Mouse (Mus musculus) heart, embryonic 14.5 days (tissue): ENCODE measurements around the gene Ccpg1. TPM values are rescaled to one million over a fixed set of nuclear protein-coding genes. Genes with fewer than 3 reads are reported as not detected.

Experiments
- ATAC-seq: fragments of 200-750 bp; cut with Nextera tagmentation; 2 replicates; pipeline ENCODE4 v1.8.0; 2017; ENCODE audit warnings: low read depth, moderate TSS enrichment; ENCODE audit not compliant: insufficient number of reproducible peaks, insufficient read depth, low FRiP score
- H3K27ac ChIP-seq, 2 experiments: fragments of 200-500 bp in 1 of 2; fragments of 300-500 bp in 1 of 2; sonication (generic) in 1 of 2; replicated peaks in 1 of 2; 2 replicates each; pipeline ENCODE4 v1.5.1; 2012 to 2014; ENCODE audit warnings: low read depth in 2 of 2, low read length in 2 of 2, control low read depth in 1 of 2, mild to moderate bottlenecking in 1 of 2, mixed read lengths in 1 of 2; ENCODE audit not compliant: control insufficient read depth in 1 of 2, insufficient read depth in 1 of 2
- H3K27me3 ChIP-seq: fragments of 300-500 bp; sonication (generic); 2 replicates; pipeline ENCODE4 v1.6.1; 2014; ENCODE audit warnings: mild to moderate bottlenecking, low read length, control low read depth; ENCODE audit not compliant: control insufficient read depth, insufficient read depth
- H3K36me3 ChIP-seq: fragments of 300-500 bp; sonication (generic); 2 replicates; pipeline ENCODE4 v1.6.1; 2014; ENCODE audit warnings: mild to moderate bottlenecking, control low read depth, low read length, mixed read lengths; ENCODE audit not compliant: control insufficient read depth, insufficient read depth
- H3K4me1 ChIP-seq, 2 experiments: fragments of 200-500 bp in 1 of 2; fragments of 300-500 bp in 1 of 2; sonication (generic) in 1 of 2; 2 replicates each; pipeline ENCODE4 v1.6.1; 2012 to 2014; ENCODE audit warnings: low read length in 2 of 2, control low read depth in 1 of 2, mixed read lengths in 1 of 2; ENCODE audit not compliant: control insufficient read depth in 2 of 2, insufficient read depth in 2 of 2
- H3K4me2 ChIP-seq: fragments of 300-500 bp; sonication (generic); 2 replicates; pipeline ENCODE4 v1.6.1; 2014; ENCODE audit warnings: mild to moderate bottlenecking, low read length
- H3K4me3 ChIP-seq, 2 experiments: fragments of 200-500 bp in 1 of 2; fragments of 300-500 bp in 1 of 2; sonication (generic) in 1 of 2; 2 replicates each; pipeline ENCODE4 v1.5.1; 2012 to 2014; ENCODE audit warnings: low read length in 2 of 2, mild to moderate bottlenecking in 2 of 2, control low read depth in 1 of 2, low read depth in 1 of 2, moderate library complexity in 1 of 2; ENCODE audit not compliant: control insufficient read depth in 1 of 2, insufficient read depth in 1 of 2
- H3K9ac ChIP-seq: fragments of 300-500 bp; sonication (generic); 2 replicates; pipeline ENCODE4 v1.6.1; 2014; ENCODE audit warnings: mild to moderate bottlenecking, low read length
- H3K9me3 ChIP-seq: fragments of 300-500 bp; sonication (generic); 2 replicates; pipeline ENCODE4 v1.6.1; 2016; ENCODE audit warnings: low read length, control low read depth; ENCODE audit not compliant: control insufficient read depth
- WGBS: fragments of 180-500 bp; shearing (Covaris S2); extraction: QIAGEN DNeasy Blood & Tissue Kit; methylation state at CpG from one replicate; pipeline ENCODE4 v1.1.7; 2014; 5-methylcytosine and 5-hydroxymethylcytosine counted together
- polyA plus RNA-seq: library from polyadenylated mRNA; unstranded; fragments of >200 nt; fragmentation: Nextera tagmentation; extraction: Ambion mirVana; gene quantifications from 2 replicates; pipeline ENCODE4 v1.2.1, GENCODE M21; 2014

The Ccpg1 gene
- polyA plus RNA-seq, 1 experiment from 2014 or later: 29.8 TPM

DNA sequence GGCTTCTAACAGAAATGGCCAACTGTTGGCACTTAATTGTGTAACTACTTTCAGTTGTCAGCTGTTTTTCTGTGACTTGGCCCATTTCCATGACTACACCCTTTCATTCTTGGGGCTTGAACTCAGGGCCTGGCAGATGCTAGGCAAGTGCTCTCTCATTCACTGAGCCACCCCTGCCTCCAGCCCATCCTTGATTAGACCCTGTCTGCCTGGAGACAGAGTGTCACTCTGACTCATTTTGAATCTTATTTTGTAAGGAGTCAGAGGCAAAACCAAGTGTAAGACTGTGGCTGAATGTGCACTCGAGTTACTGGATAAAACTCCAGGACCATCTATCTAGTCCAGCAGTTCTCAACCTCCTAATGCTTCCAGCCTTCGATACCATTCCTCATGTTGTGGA lies 62.7 kb downstream of the Ccpg1 start:
- Histone ChIP-seq H3K9ac (no peak overlapping the region), H3K4me2 (no peak overlapping the region), H3K27me3 (no peaks in the 10 kb centered on the region), H3K9me3 (no peaks in the 10 kb centered on the region), H3K27ac (no peak overlapping the region), H3K4me1 (no peaks in the 10 kb centered on the region; a peak in 2 of 4 replicates), H3K4me3 (no peak overlapping the region), H3K36me3 (no peaks in the 10 kb centered on the region)
- ATAC-seq: no peak
- WGBS: 79% methylated on average over 2 of the region's 2 CpGs

DNA sequence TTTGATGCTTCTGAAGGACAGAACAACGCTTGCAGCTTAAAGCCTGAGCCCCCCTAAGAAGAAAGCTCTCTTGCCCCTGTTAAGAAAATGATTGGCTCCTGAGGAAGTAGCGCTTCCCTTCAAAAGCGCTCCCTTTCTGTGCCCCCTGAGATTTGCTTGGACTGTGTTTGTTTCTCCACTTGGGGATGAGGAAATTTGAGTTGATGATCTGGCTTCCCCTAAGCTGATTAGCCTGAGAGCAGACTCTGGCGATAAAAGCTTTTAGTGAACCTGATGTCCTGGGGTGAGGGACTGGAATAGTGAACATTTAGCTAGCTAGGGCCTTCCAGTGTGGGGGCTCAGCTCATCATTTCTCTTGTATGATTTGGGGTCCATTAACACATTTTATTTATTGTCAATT lies 63.7 kb downstream of the Ccpg1 start:
- 9% methylated on average over 4 of the region's 4 CpGs for WGBS
- Histone ChIP-seq H3K4me3 (no peak overlapping the region), H3K9me3 (no peaks in the 10 kb centered on the region), H3K9ac (no peak overlapping the region), H3K36me3 (no peaks in the 10 kb centered on the region), H3K4me1 (no peaks in the 10 kb centered on the region; a peak in 2 of 4 replicates), H3K27me3 (no peaks in the 10 kb centered on the region), H3K27ac (no peak overlapping the region), H3K4me2 (no peak overlapping the region)
- ATAC-seq: no peak

DNA sequence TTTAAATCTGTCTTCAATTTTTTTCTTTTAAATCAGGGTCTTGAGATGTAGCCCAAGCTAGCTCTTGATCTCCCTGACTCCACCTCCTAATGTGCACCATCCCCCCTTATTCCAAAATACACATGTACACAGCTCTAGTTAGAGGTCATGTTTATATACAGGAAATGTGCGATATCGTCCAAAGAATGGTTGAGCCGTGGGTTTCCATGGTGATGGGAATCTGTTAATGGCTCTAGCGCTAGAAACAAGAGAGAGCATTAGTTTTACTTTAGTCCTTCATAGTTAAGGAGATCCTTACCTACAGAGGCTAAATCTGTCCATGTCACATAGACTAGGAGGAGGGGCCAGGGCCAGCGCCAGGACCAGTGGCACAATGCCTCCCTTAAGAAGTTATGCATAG lies 64.6 kb downstream of the Ccpg1 start:
- no peak for ATAC-seq
- H3K4me3 ChIP-seq: no peak overlapping the region
- no peaks in the 10 kb centered on the region; a peak in 1 of 4 replicates for H3K4me1 ChIP-seq
- no peaks in the 10 kb centered on the region for H3K9me3 ChIP-seq
- no peak overlapping the region for H3K4me2 ChIP-seq
- no peak overlapping the region for H3K9ac ChIP-seq
- no peaks in the 10 kb centered on the region for H3K27me3 ChIP-seq
- no peaks in the 10 kb centered on the region for H3K36me3 ChIP-seq
- no peak overlapping the region for H3K27ac ChIP-seq
- 46% methylated on average over 5 of the region's 5 CpGs for WGBS

DNA sequence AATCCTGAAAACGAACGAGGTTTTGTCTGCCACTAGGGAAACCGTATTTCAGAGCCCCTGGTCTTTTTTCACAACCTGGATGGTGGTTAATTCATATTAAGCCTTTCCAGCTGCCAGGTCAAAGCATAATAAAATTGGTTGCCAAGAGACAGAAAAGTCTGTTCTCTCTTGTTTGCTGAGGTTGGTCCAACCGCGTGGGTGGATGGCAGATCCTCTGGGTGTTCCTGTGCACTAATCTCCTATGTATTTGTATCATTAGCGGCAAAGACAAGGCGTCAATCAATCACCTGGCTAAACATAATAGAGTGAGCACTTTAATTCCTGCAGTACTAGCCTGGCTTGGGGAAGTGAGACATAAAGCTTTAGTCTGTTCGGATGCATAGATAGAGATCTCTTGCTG lies 65.4 kb downstream of the Ccpg1 start:
- no peak for ATAC-seq
- Histone ChIP-seq H3K27me3 (no peaks in the 10 kb centered on the region), H3K4me3 (no peak overlapping the region), H3K27ac (no peak overlapping the region), H3K4me2 (no peak overlapping the region), H3K9ac (no peak overlapping the region), H3K9me3 (no peaks in the 10 kb centered on the region), H3K36me3 (no peaks in the 10 kb centered on the region), H3K4me1 (peaks cover 0 to 2% of the 10 kb centered on the region in 2 experiments; a peak in 2 of 4 replicates)
- 60% methylated on average over 8 of the region's 8 CpGs for WGBS

DNA sequence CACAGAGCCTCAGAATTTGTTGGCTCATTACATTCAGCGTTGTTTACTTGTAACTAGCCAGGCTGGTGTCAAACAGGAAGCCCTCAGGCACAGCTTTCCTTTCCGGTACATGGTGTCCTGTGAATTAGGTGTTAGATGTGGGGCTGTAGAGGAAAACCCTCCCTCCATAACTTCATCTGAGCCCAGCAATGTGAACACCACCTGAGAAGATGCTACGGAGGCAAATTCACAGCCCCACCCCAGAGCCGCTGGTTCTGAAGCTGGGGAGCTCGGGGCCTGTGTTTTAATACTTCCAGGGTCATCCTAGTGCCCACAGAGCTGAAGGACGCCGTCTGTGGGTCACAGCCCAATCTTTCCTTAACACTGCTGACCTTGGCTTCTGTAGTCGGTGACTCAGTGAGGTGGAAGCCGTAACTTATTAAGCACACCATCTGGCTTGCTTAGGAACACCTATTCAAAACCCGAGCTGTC lies 70.2 kb downstream of the Ccpg1 start:
- H3K4me3 ChIP-seq: no peak overlapping the region
- WGBS: 56% methylated on average over 10 of the region's 10 CpGs
- no peaks in the 10 kb centered on the region for H3K36me3 ChIP-seq

DNA sequence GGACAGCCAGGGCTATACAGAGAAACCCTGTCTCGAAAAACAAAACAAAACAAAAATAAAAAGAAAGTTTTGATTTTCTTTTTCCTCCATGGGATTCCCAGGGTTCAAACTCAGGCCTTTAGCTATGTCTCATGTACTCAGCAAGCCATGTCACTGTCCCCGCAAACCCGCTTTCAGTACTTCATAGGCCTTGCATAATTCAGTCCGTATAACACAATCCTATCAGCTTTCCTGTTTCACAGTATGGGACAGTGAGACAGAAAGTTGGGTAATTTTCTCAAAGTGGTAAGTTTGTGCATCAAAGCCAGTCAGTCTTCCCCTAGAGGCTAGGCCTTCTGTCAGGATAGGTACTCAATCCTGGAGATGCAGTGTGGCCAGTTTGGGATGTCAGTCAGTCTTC lies 74.0 kb downstream of the Ccpg1 start:
- 89% methylated on average over 4 of the region's 4 CpGs for WGBS
- no peak for ATAC-seq
- no peak overlapping the region for H3K4me2 ChIP-seq
- no peaks in the 10 kb centered on the region for H3K27me3 ChIP-seq
- H3K9ac ChIP-seq: no peak overlapping the region
- H3K27ac ChIP-seq: no peak overlapping the region
- H3K4me3 ChIP-seq: no peak overlapping the region
- no peaks in the 10 kb centered on the region for H3K9me3 ChIP-seq
- H3K4me1 ChIP-seq: peaks cover 6 to 7% of the 10 kb centered on the region in 2 experiments
- H3K36me3 ChIP-seq: no peaks in the 10 kb centered on the region

More for the DNA sequence above, 70.2 kb downstream of the Ccpg1 start:
- Histone ChIP-seq H3K9me3 (no peaks in the 10 kb centered on the region), H3K4me1 (peaks cover 0 to 2% of the 10 kb centered on the region in 2 experiments; a peak in 2 of 4 replicates), H3K27me3 (no peaks in the 10 kb centered on the region), H3K9ac (no peak overlapping the region), H3K4me2 (no peak overlapping the region), H3K27ac (no peak overlapping the region)
- no peak for ATAC-seq

DNA sequence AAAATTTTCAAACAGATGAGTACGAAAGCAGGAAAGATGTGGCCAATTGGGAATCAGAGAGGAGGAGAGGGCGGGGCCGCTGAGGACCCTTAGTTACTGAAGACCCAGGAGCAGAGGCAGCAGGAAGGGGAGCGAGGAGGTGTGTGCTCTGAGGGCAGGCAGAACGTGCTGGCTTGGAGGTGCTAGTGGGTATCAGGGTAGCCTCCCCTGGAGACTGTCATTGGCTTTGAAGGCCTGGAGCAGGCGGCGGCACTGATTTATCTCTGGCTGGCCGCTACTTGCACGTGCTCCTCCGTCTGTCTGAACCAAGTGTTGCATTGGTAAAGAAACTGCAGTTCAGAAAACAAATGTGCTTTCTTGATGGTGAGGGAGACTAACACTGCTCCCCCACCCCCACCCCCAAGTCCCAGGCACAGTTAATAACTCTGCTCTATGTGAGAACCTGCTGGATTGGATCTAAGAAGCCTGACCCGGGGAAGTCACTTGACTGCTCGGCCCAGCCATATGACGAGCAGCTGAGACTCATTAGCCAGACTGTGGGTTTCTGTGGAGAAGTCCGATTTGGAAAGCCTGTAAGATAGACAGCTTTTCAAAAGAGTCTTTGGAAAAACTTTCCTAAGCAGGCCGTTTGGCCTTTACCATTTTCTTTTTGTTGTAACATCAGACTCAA lies 78.5 kb downstream of the Ccpg1 start:
- no peaks in the 10 kb centered on the region for H3K9me3 ChIP-seq
- H3K27ac ChIP-seq: no peak overlapping the region
- peaks cover 13 to 19% of the 10 kb centered on the region in 2 experiments for H3K4me1 ChIP-seq
- no peaks in the 10 kb centered on the region for H3K27me3 ChIP-seq
- H3K4me3 ChIP-seq: no peak overlapping the region
- ATAC-seq: no peak
- peak overlapping the region; percentile 13; the same call in 1 of the 2 replicates for H3K9ac ChIP-seq
- no peaks in the 10 kb centered on the region for H3K36me3 ChIP-seq
- 20% methylated on average over 15 of the region's 15 CpGs for WGBS
- peak overlapping the region; percentile 59 for H3K4me2 ChIP-seq
